Mouse (Mus musculus): ENCODE data around the gene Mknk2. TPM values are rescaled to one million over a fixed set of nuclear protein-coding genes. Genes with fewer than 3 reads are reported as not detected.

Gene Mknk2
- polyA plus RNA-seq, 1 experiment: 54.6 TPM

DNA sequence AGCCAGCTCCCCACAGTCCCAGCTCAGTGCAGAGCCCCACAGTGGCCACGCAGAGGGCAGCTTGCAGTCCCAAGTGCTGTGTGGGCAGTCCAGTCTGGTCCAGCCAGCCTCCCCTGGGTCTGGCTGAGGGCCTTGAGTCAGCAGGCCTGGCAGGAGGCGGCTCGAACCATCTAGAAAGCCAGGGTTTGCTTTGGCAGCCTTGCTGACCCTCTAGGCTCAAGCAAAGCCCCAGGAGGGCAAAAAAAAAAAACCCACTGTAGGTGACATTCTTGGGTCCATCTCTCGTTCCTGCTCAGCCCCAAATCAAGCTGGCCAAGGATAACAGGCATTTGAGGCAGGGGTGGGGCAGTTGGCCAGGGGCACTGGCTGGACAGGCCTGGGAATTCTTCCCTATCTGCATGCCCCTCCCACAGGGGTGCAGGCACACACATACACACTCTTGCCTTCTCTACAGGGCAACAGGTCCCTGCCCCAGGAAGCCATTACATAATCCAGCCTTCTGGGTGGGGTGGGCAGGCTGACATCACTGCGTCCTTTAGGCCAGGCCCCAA is 3.7 kb downstream of the Mknk2 start:
- Histone ChIP-seq H3K27ac (ENCODE audit: insufficient read depth, low read length) (no peak overlapping the region), H3K4me1 (ENCODE audit: control insufficient read depth, insufficient read depth, low read length) (peaks cover under 1% of the 10 kb centered on the region), H3K4me3 (ENCODE audit: low read depth, low read length) (no peak overlapping the region), H3K27me3 (ENCODE audit: control insufficient read depth, insufficient read depth, low read length, poor library complexity, severe bottlenecking) (no peaks in the 10 kb centered on the region), H3K9ac (ENCODE audit: low read depth, poor library complexity, severe bottlenecking) (no peak overlapping the region), H3K36me3 (ENCODE audit: control insufficient read depth, insufficient read depth, low read length, poor library complexity, severe bottlenecking) (peaks cover 5% of the 10 kb centered on the region), H3K9me3 (replicated peaks; ENCODE audit: control insufficient read depth, insufficient read depth, low read length, poor library complexity, severe bottlenecking) (no peaks in the 10 kb centered on the region)
- TF ChIP-seq CTCF (IDR thresholded peaks at IDR 0.05; ENCODE audit: low read depth, low read length): no peak
- no peak for TF ChIP-seq POLR2A (IDR thresholded peaks at IDR 0.05; ENCODE audit: insufficient read depth, low read length)
- no peak for TF ChIP-seq EP300 (IDR thresholded peaks at IDR 0.05; ENCODE audit: insufficient read depth, low read depth, low read length)

DNA sequence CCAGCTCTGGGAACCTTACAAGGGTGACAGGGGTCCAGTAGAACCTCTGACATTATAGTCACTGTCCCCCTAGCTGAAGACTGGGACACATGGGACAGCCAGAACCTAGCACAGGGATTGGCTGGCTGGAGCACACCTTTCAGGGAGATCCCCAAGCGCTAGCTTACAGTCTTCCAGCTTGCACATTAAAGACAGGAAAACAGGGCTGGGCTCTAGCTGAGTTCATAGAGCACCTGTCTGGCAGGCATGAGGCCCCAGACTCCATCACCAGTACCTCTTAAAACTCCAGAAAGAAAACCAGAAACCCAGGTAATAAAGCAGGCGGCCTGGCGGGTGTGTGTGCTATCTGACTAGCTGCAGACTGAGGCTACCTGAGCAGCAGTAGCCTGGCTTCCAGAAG is 4.2 kb downstream of the Mknk2 start:
- Histone ChIP-seq H3K36me3 (ENCODE audit: control insufficient read depth, insufficient read depth, low read length, poor library complexity, severe bottlenecking) (peaks cover 10% of the 10 kb centered on the region), H3K4me1 (ENCODE audit: control insufficient read depth, insufficient read depth, low read length) (no peaks in the 10 kb centered on the region), H3K9me3 (replicated peaks; ENCODE audit: control insufficient read depth, insufficient read depth, low read length, poor library complexity, severe bottlenecking) (no peaks in the 10 kb centered on the region), H3K4me3 (ENCODE audit: low read depth, low read length) (no peak overlapping the region), H3K9ac (ENCODE audit: low read depth, poor library complexity, severe bottlenecking) (no peak overlapping the region), H3K27ac (ENCODE audit: insufficient read depth, low read length) (no peak overlapping the region), H3K27me3 (ENCODE audit: control insufficient read depth, insufficient read depth, low read length, poor library complexity, severe bottlenecking) (no peaks in the 10 kb centered on the region)
- TF ChIP-seq POLR2A (IDR thresholded peaks at IDR 0.05; ENCODE audit: insufficient read depth, low read length): no peak
- no peak for TF ChIP-seq CTCF (IDR thresholded peaks at IDR 0.05; ENCODE audit: low read depth, low read length)
- no peak for TF ChIP-seq EP300 (IDR thresholded peaks at IDR 0.05; ENCODE audit: insufficient read depth, low read depth, low read length)

DNA sequence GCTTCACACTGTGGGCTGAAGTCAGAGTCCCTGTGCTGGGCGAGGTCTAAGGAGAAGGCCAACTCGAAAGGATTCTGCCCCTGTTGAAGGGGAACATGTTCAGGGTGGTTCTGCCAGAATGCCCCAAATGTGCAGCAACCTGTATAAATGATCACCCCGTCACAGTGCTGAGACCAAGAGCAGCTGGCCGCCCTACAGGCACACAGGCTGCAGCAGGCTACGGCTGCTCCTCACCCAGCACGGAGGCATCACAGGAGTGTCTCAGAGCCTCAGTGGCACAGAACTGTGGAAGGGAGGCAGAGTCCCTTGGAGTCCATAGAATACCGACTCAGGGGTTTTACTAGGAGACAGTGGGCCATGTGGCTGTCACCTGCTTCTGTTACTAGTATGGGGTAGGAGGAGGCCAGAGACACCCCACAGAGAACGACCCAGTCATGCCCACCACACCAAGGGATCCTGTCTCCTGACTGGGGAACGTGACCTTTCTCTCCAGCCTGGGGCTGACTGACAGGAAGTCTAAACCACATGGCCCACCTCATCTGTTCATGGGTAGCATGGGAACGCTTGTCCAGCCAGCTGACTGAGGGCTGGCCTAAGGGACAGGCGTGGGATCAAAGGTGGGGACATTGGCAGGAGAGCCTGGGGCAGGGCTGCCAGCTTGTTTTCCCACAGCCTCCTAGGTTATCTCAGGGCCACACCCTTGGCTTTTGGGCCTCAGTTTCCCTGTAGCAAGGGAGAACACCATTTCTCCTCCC is 5.8 kb downstream of the Mknk2 start:
- Histone ChIP-seq H3K27ac (ENCODE audit: insufficient read depth, low read length) (no peak overlapping the region), H3K27me3 (ENCODE audit: control insufficient read depth, insufficient read depth, low read length, poor library complexity, severe bottlenecking) (no peaks in the 10 kb centered on the region), H3K9me3 (replicated peaks; ENCODE audit: control insufficient read depth, insufficient read depth, low read length, poor library complexity, severe bottlenecking) (no peaks in the 10 kb centered on the region), H3K36me3 (ENCODE audit: control insufficient read depth, insufficient read depth, low read length, poor library complexity, severe bottlenecking) (peaks cover 21% of the 10 kb centered on the region), H3K4me1 (ENCODE audit: control insufficient read depth, insufficient read depth, low read length) (no peaks in the 10 kb centered on the region), H3K4me3 (ENCODE audit: low read depth, low read length) (no peak overlapping the region), H3K9ac (ENCODE audit: low read depth, poor library complexity, severe bottlenecking) (no peak overlapping the region)
- TF ChIP-seq POLR2A (IDR thresholded peaks at IDR 0.05; ENCODE audit: insufficient read depth, low read length) (no peak), CTCF (IDR thresholded peaks at IDR 0.05; ENCODE audit: low read depth, low read length) (no peak), EP300 (IDR thresholded peaks at IDR 0.05; ENCODE audit: insufficient read depth, low read depth, low read length) (no peak)

DNA sequence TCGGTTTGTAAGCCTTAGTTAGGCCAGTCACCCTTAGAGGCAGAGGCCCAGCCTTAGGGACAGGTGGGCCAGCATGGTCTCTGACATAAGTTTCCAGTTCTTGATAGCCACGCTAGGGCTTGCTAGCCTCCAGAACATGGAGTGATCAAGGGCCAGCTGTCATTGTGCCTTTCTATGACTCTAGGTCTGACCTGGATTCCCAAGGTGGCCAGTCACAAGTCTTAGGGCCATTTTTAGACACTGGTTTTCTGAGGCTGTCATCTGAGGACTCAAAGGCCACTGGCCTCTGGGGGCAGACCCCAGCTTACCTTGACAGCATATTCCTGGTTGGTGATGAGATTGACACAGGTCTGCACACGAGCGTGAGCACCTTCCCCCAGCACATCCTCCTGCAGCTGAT is 6.7 kb downstream of the Mknk2 start:
- H3K9me3 ChIP-seq (replicated peaks; ENCODE audit: control insufficient read depth, insufficient read depth, low read length, poor library complexity, severe bottlenecking): no peaks in the 10 kb centered on the region
- no peaks in the 10 kb centered on the region for H3K4me1 ChIP-seq (ENCODE audit: control insufficient read depth, insufficient read depth, low read length)
- no peak overlapping the region for H3K4me3 ChIP-seq (ENCODE audit: low read depth, low read length)
- TF ChIP-seq EP300 (IDR thresholded peaks at IDR 0.05; ENCODE audit: insufficient read depth, low read depth, low read length) (no peak), POLR2A (IDR thresholded peaks at IDR 0.05; ENCODE audit: insufficient read depth, low read length) (no peak), CTCF (IDR thresholded peaks at IDR 0.05; ENCODE audit: low read depth, low read length) (no peak)
- H3K9ac ChIP-seq (ENCODE audit: low read depth, poor library complexity, severe bottlenecking): no peak overlapping the region
- peaks cover 21% of the 10 kb centered on the region for H3K36me3 ChIP-seq (ENCODE audit: control insufficient read depth, insufficient read depth, low read length, poor library complexity, severe bottlenecking)
- H3K27me3 ChIP-seq (ENCODE audit: control insufficient read depth, insufficient read depth, low read length, poor library complexity, severe bottlenecking): no peaks in the 10 kb centered on the region
- no peak overlapping the region for H3K27ac ChIP-seq (ENCODE audit: insufficient read depth, low read length)

DNA sequence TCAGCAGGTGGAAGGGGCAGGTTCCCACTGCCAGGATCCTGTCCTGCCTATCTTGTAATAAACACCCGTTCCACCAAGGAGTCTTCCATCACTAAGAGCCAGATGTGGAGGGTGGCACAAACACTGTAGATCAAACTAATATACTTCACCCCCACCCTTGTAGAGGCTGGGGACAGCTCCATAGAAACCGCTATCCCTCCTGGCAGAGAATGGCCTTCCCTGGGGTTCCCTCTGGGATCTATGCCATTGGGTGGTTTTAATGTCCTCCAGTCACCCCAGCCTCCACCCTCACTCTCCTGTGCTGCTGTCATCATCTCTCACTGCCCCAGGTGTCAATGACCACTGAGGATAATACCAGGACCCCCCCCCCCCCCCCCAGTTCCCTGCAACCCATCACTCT is 7.4 kb downstream of the Mknk2 start:
- H3K4me1 ChIP-seq (ENCODE audit: control insufficient read depth, insufficient read depth, low read length): no peaks in the 10 kb centered on the region

More for the DNA sequence above, 7.4 kb downstream of the Mknk2 start:
- Histone ChIP-seq H3K9ac (ENCODE audit: low read depth, poor library complexity, severe bottlenecking) (no peak overlapping the region), H3K27ac (ENCODE audit: insufficient read depth, low read length) (no peak overlapping the region), H3K4me3 (ENCODE audit: low read depth, low read length) (no peak overlapping the region), H3K9me3 (replicated peaks; ENCODE audit: control insufficient read depth, insufficient read depth, low read length, poor library complexity, severe bottlenecking) (no peaks in the 10 kb centered on the region), H3K36me3 (ENCODE audit: control insufficient read depth, insufficient read depth, low read length, poor library complexity, severe bottlenecking) (peaks cover 21% of the 10 kb centered on the region), H3K27me3 (ENCODE audit: control insufficient read depth, insufficient read depth, low read length, poor library complexity, severe bottlenecking) (no peaks in the 10 kb centered on the region)
- TF ChIP-seq EP300 (IDR thresholded peaks at IDR 0.05; ENCODE audit: insufficient read depth, low read depth, low read length) (no peak), CTCF (IDR thresholded peaks at IDR 0.05; ENCODE audit: low read depth, low read length) (no peak), POLR2A (IDR thresholded peaks at IDR 0.05; ENCODE audit: insufficient read depth, low read length) (no peak)

Data from ES-Bruce4 (cell line).